Mouse (Mus musculus) heart, adult 18-20 months (tissue): ENCODE measurements around the gene Tph1. TPM values are rescaled to one million over a fixed set of nuclear protein-coding genes. Genes with fewer than 3 reads are reported as not detected.

Experiments used
- DNase-seq, 2 experiments: peaks; one replicate each; pipeline ENCODE4 v3.0.0; 2021 to 2022; ENCODE audit warnings: mixed read lengths in 1 of 2
- total RNA-seq, 2 experiments: library from RNA; stranded (reverse); gene quantifications; 2 replicates each; pipeline ENCODE4 v1.2.3; 2021

Tph1 gene
- total RNA-seq, 2 experiments from 2014 or later = not detected

- no peak for DNase-seq
These were observed 23.8 kb downstream of the Tph1 start for GRCm38 (mm10) chr7:46648431-46649140.

- DNase-seq = no peak
These were observed 29.2 kb downstream of the Tph1 start for GRCm38 (mm10) chr7:46643172-46643571.

- DNase-seq = peak in 1 of 2 experiments; percentile 5
These were observed 32.3 kb downstream of the Tph1 start for GRCm38 (mm10) chr7:46640062-46640461.

- peak; percentile 93 to 94 for DNase-seq
These were observed 32.7 kb downstream of the Tph1 start, which contains the start of gene Sergef for GRCm38 (mm10) chr7:46639692-46640031. Sergef (minus strand) TSS chr7:46639807.

GRCm38 (mm10) chr7:46638889-46639691, 33.2 kb downstream of the Tph1 start:
- no peak for DNase-seq

GRCm38 (mm10) chr7:46628375-46628975, 43.9 kb downstream of the Tph1 start:
- DNase-seq = peak; percentile 17 to 19

GRCm38 (mm10) chr7:46623979-46624378, 48.4 kb downstream of the Tph1 start:
- no peak for DNase-seq

- DNase-seq = no peak
These were observed 53.8 kb downstream of the Tph1 start for GRCm38 (mm10) chr7:46618416-46619110.

- DNase-seq = peak; percentile 15 to 31
These were observed 55.8 kb downstream of the Tph1 start for GRCm38 (mm10) chr7:46616429-46617005.

GRCm38 (mm10) chr7:46615256-46615977, 56.9 kb downstream of the Tph1 start:
- peak; percentile 59 to 78 for DNase-seq

- no peak for DNase-seq
These were observed 58.1 kb downstream of the Tph1 start for GRCm38 (mm10) chr7:46614263-46614662.

GRCm38 (mm10) chr7:46613091-46613490, 59.2 kb downstream of the Tph1 start:
- peak in 1 of 2 experiments; percentile 18 for DNase-seq

- DNase-seq = peak in 1 of 2 experiments; percentile 14
These were observed 59.9 kb downstream of the Tph1 start for GRCm38 (mm10) chr7:46612421-46612937.

- DNase-seq = peak; percentile 55 to 60
These were observed 60.4 kb downstream of the Tph1 start for GRCm38 (mm10) chr7:46611970-46612369.

- no peak for DNase-seq
These were observed 63.0 kb downstream of the Tph1 start for GRCm38 (mm10) chr7:46609317-46609716.

GRCm38 (mm10) chr7:46607428-46608055, 64.8 kb downstream of the Tph1 start:
- DNase-seq = peak; percentile 52 to 78

GRCm38 (mm10) chr7:46607031-46607426, 65.3 kb downstream of the Tph1 start:
- peak in 1 of 2 experiments; percentile 18 for DNase-seq

GRCm38 (mm10) chr7:46606391-46607030, 65.8 kb downstream of the Tph1 start:
- DNase-seq = peak; percentile 59 to 77

GRCm38 (mm10) chr7:46603051-46603450, 69.3 kb downstream of the Tph1 start:
- DNase-seq = peak; percentile 42 to 53

- DNase-seq = no peak
These were observed 70.3 kb downstream of the Tph1 start for GRCm38 (mm10) chr7:46602079-46602478.
